Mouse (Mus musculus) lung, embryonic 15.5 days (tissue): ENCODE data around the gene D130040H23Rik. TPM values are rescaled to one million over a fixed set of nuclear protein-coding genes. Genes with fewer than 3 reads are reported as not detected.
"Not testable (repeated sequence)": the region's sequence is repeated elsewhere in the genome, so short reads cannot be mapped to it uniquely, and the experiment has no call there.

Experiments used
- ATAC-seq: fragments of 200-750 bp; cut with Nextera tagmentation; 2 replicates; pipeline ENCODE4 v1.8.0; 2017; ENCODE audit warnings: moderate number of reproducible peaks, borderline replicate concordance; ENCODE audit not compliant: low FRiP score, low TSS enrichment; ENCODE audit errors: extremely low read depth
- H3K27ac ChIP-seq: fragments of 300-500 bp; sonication (generic); 2 replicates; pipeline ENCODE4 v1.5.1; 2015; ENCODE audit warnings: moderate library complexity, mild to moderate bottlenecking, inconsistent platforms
- H3K27me3 ChIP-seq: fragments of 300-500 bp; sonication (generic); 2 replicates; pipeline ENCODE4 v1.6.1; 2015; ENCODE audit warnings: inconsistent platforms
- H3K36me3 ChIP-seq: fragments of 300-500 bp; sonication (generic); 2 replicates; pipeline ENCODE4 v1.6.1; 2015; ENCODE audit warnings: inconsistent platforms
- H3K4me1 ChIP-seq: fragments of 300-500 bp; sonication (generic); 2 replicates; pipeline ENCODE4 v1.6.1; 2015; ENCODE audit warnings: inconsistent platforms
- H3K4me2 ChIP-seq: fragments of 300-500 bp; sonication (generic); 2 replicates; pipeline ENCODE4 v1.6.1; 2015; ENCODE audit warnings: inconsistent platforms, mild to moderate bottlenecking, moderate library complexity
- H3K4me3 ChIP-seq: fragments of 300-500 bp; sonication (generic); 2 replicates; pipeline ENCODE4 v1.5.1; 2015; ENCODE audit warnings: mild to moderate bottlenecking, inconsistent platforms
- H3K9ac ChIP-seq: fragments of 300-500 bp; sonication (generic); 2 replicates; pipeline ENCODE4 v1.6.1; 2015; ENCODE audit warnings: inconsistent platforms
- H3K9me3 ChIP-seq: fragments of 300-500 bp; sonication (generic); 2 replicates; pipeline ENCODE4 v1.6.1; 2016; ENCODE audit warnings: inconsistent platforms
- WGBS: fragments of 180-500 bp; shearing (Covaris S2); methylation state at CpG from one replicate; pipeline ENCODE4 v1.1.7; 2015; 5-methylcytosine and 5-hydroxymethylcytosine counted together
- polyA plus RNA-seq: library from polyadenylated mRNA; unstranded; fragments of >200 nt; fragmentation: Nextera tagmentation; extraction: Ambion mirVana; gene quantifications from 2 replicates; pipeline ENCODE4 v1.2.1, GENCODE M21; 2015

Gene D130040H23Rik
- polyA plus RNA-seq, result 4.6 and 6.6 TPM in 2 replicates

- no peaks in the 10 kb centered on the region for H3K9me3 ChIP-seq
- H3K27ac ChIP-seq, result peak within 1 kb of the TSS; percentile 63
- H3K4me2 ChIP-seq, result peak within 1 kb of the TSS; percentile 77
- no peaks in the 10 kb centered on the region for H3K27me3 ChIP-seq
- H3K4me1 ChIP-seq, result peaks cover 10% of the 10 kb centered on the region; the same call in 1 of the 2 replicates
- peak within 1 kb of the TSS; percentile 79 for H3K9ac ChIP-seq
- WGBS, result 5% methylated on average over 12 of the region's 12 CpGs
- peak within 1 kb of the TSS; percentile 70 for H3K4me3 ChIP-seq
- H3K36me3 ChIP-seq, result 0 out of 2 replicates have a peak, but pooled peaks cover 3% of the 10 kb centered on the region
- ATAC-seq, result peak; percentile 100
Measured at GRCm38 (mm10) chr8:69270386-69271202, at the start of gene D130040H23Rik. Gene D130040H23Rik (plus strand): TSS chr8:69271080.

- no peak overlapping the region for H3K4me3 ChIP-seq
- H3K4me2 ChIP-seq, result no peak overlapping the region
- 41% methylated on average over 2 of the region's 2 CpGs for WGBS
- H3K27ac ChIP-seq, result no peak overlapping the region
- ATAC-seq, result no peak
- H3K9me3 ChIP-seq, result no peaks in the 10 kb centered on the region
- H3K4me1 ChIP-seq, result no peaks in the 10 kb centered on the region
- H3K9ac ChIP-seq, result no peak overlapping the region
- no peaks in the 10 kb centered on the region for H3K36me3 ChIP-seq
- H3K27me3 ChIP-seq, result no peaks in the 10 kb centered on the region
Measured at GRCm38 (mm10) chr8:69242541-69242940, 28.3 kb upstream of the D130040H23Rik start.

- ATAC-seq, result no peak
- H3K4me1 ChIP-seq, result peaks cover 10% of the 10 kb centered on the region; the same call in 1 of the 2 replicates
- 56% methylated on average over 4 of the region's 4 CpGs for WGBS
Measured at GRCm38 (mm10) chr8:69268525-69268924, 2.4 kb upstream of the D130040H23Rik start.

DNA sequence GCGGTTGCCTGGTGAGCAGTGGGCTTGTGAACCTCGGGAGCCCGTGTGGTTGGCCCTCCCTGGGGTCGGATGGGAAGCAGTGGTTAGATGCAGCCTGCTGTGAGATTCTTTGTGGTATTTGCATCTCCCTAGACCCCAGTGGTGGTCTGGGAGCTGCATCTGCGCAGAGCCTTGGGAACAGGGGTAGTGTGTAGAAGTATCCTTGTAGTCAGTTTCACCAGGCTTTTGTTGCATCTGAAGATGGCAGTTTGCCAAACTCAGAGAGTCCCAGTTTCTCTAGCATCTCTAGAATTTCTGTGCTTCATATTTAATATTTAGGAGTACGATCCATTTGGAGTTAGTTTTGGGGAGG lies 299 bp downstream of the D130040H23Rik start:
- WGBS, result 12% methylated on average over 6 of the region's 6 CpGs
- ATAC-seq, result peak; percentile 80
- Histone ChIP-seq H3K27me3 (no peaks in the 10 kb centered on the region), H3K27ac (peak overlapping the region; percentile 63), H3K4me1 (peaks cover 10% of the 10 kb centered on the region; the same call in 1 of the 2 replicates), H3K4me3 (peak overlapping the region; percentile 70), H3K9me3 (no peaks in the 10 kb centered on the region), H3K4me2 (peak overlapping the region; percentile 77), H3K36me3 (0 out of 2 replicates have a peak, but pooled peaks cover 3% of the 10 kb centered on the region), H3K9ac (peak overlapping the region; percentile 79)

More at GRCm38 (mm10) chr8:69268525-69268924, 2.4 kb upstream of the D130040H23Rik start:
- Histone ChIP-seq H3K9ac (no peak overlapping the region), H3K4me3 (no peak overlapping the region), H3K27me3 (no peaks in the 10 kb centered on the region), H3K36me3 (no peaks in the 10 kb centered on the region), H3K9me3 (no peaks in the 10 kb centered on the region), H3K4me2 (no peak overlapping the region), H3K27ac (no peak overlapping the region)

- H3K4me1 ChIP-seq, result peaks cover 10% of the 10 kb centered on the region; the same call in 1 of the 2 replicates
- H3K27me3 ChIP-seq, result no peaks in the 10 kb centered on the region
- no peaks in the 10 kb centered on the region for H3K9me3 ChIP-seq
- H3K4me2 ChIP-seq, result no peak overlapping the region
- H3K9ac ChIP-seq, result no peak overlapping the region
- WGBS, result 87% methylated on average over 6 of the region's 6 CpGs
- 0 out of 2 replicates have a peak, but pooled peaks cover 3% of the 10 kb centered on the region for H3K36me3 ChIP-seq
- no peak overlapping the region for H3K4me3 ChIP-seq
- no peak overlapping the region for H3K27ac ChIP-seq
- no peak for ATAC-seq
Measured at GRCm38 (mm10) chr8:69272435-69272834, 1.6 kb downstream of the D130040H23Rik start.

DNA sequence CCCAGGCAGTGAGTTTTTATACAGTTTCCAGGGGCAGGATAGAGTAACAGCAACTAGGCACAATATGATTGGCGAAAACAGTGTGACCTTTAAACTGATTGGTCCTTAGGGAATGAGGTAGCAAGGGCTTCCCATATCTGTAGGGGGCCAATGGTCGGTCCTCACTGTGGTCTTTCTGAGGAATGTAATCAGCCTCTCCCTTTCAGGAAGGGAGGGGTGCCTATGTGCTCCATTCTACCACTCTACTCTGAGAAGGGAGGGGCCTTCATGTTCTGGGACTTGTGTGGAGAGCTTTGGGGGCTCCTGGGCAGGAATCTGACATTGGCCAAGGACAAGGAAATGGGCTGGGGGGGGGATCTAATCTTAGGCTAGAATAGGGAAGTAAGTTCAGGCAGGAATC lies 53.9 kb downstream of the D130040H23Rik start:
- Histone ChIP-seq H3K27ac (no peak overlapping the region), H3K4me3 (no peak overlapping the region), H3K36me3 (no peaks in the 10 kb centered on the region), H3K4me1 (no peaks in the 10 kb centered on the region), H3K9ac (no peak overlapping the region), H3K4me2 (no peak overlapping the region), H3K9me3 (no peaks in the 10 kb centered on the region), H3K27me3 (no peaks in the 10 kb centered on the region)
- 71% methylated on average over 2 of the region's 2 CpGs for WGBS
- ATAC-seq, result no peak

GRCm38 (mm10) chr8:69328301-69329288 lies 57.7 kb downstream of the D130040H23Rik start:
- 9% methylated on average over 24 of the region's 24 CpGs for WGBS
- Histone ChIP-seq H3K9ac (peak overlapping the region; percentile 27), H3K27ac (no peak overlapping the region)

GRCm38 (mm10) chr8:69329289-69329688 lies 58.4 kb downstream of the D130040H23Rik start:
- H3K4me2 ChIP-seq, result peak overlapping the region; percentile 69
- H3K36me3 ChIP-seq, H3K9me3 ChIP-seq, ATAC-seq, H3K27me3 ChIP-seq, H3K27ac ChIP-seq, H3K4me1 ChIP-seq: not testable (repeated sequence)
- H3K4me3 ChIP-seq, result peak overlapping the region; percentile 37
- 53% methylated on average over 6 of the region's 6 CpGs for WGBS
- peak overlapping the region; percentile 27 for H3K9ac ChIP-seq

More at GRCm38 (mm10) chr8:69328301-69329288, 57.7 kb downstream of the D130040H23Rik start:
- Histone ChIP-seq H3K9me3 (no peaks in the 10 kb centered on the region), H3K4me1 (no peaks in the 10 kb centered on the region), H3K4me3 (peak overlapping the region; percentile 37), H3K4me2 (peak overlapping the region; percentile 69), H3K36me3 (no peaks in the 10 kb centered on the region), H3K27me3 (no peaks in the 10 kb centered on the region)
- ATAC-seq, result peak; percentile 67; the same call in 1 of the 2 replicates

Other genes starting within 250 kb of the D130040H23Rik start
- 18.8 and 19.7 TPM in 2 replicates for gene Zfp930, start 62.0 kb upstream of the D130040H23Rik start, polyA plus RNA-seq
- not detected in 2 replicates for gene Gm9495, start 182.5 kb downstream of the D130040H23Rik start, polyA plus RNA-seq